Mouse (Mus musculus) kidney, embryonic 16.5 days (tissue): Measurements from ENCODE around the gene 9030612E09Rik. TPM values are rescaled to one million over a fixed set of nuclear protein-coding genes. Genes with fewer than 3 reads are reported as not detected.

ENCODE experiments used
- ATAC-seq: fragments of 200-750 bp; cut with Nextera tagmentation; 2 replicates; pipeline ENCODE4 v1.8.0; 2017; ENCODE audit warnings: moderate TSS enrichment; ENCODE audit not compliant: low FRiP score, low TSS enrichment
- H3K27ac ChIP-seq: fragments of 300-500 bp; sonication (generic); 2 replicates; pipeline ENCODE4 v1.5.1; 2014; ENCODE audit warnings: low read length
- H3K27me3 ChIP-seq: fragments of 300-500 bp; sonication (generic); 2 replicates; pipeline ENCODE4 v1.6.1; 2014; ENCODE audit warnings: low read length, control low read depth, mixed read lengths; ENCODE audit not compliant: insufficient read depth
- H3K36me3 ChIP-seq: fragments of 300-500 bp; sonication (generic); 2 replicates; pipeline ENCODE4 v1.6.1; 2014; ENCODE audit warnings: low read length, control low read depth, mixed read lengths; ENCODE audit not compliant: insufficient read depth
- H3K4me1 ChIP-seq: fragments of 300-500 bp; sonication (generic); 2 replicates; pipeline ENCODE4 v1.6.1; 2014; ENCODE audit warnings: low read length, control low read depth, mixed read lengths; ENCODE audit not compliant: insufficient read depth
- H3K4me2 ChIP-seq: fragments of 300-500 bp; sonication (generic); replicated peaks from 2 replicates; pipeline ENCODE4 v1.6.1; 2014; ENCODE audit warnings: low read depth, low read length
- H3K4me3 ChIP-seq: fragments of 300-500 bp; sonication (generic); 2 replicates; pipeline ENCODE4 v1.5.1; 2014; ENCODE audit warnings: mild to moderate bottlenecking, low read length
- H3K9ac ChIP-seq: fragments of 300-500 bp; sonication (generic); replicated peaks from 2 replicates; pipeline ENCODE4 v1.6.1; 2014; ENCODE audit warnings: low read length
- H3K9me3 ChIP-seq: fragments of 300-500 bp; sonication (generic); 2 replicates; pipeline ENCODE4 v1.6.1; 2016; ENCODE audit warnings: low read length, control low read depth
- WGBS: fragments of 180-500 bp; shearing (Covaris S2); extraction: QIAGEN DNeasy Blood & Tissue Kit; methylation state at CpG from one replicate; pipeline ENCODE4 v1.1.7; 2014; 5-methylcytosine and 5-hydroxymethylcytosine counted together
- polyA plus RNA-seq: library from polyadenylated mRNA; unstranded; fragments of >200 nt; fragmentation: Nextera tagmentation; extraction: Ambion mirVana; gene quantifications from 2 replicates; pipeline ENCODE4 v1.2.1, GENCODE M21; 2015

Gene 9030612E09Rik
- polyA plus RNA-seq, 1 experiment from 2014 or later = 0.60 TPM

- Histone ChIP-seq H3K4me2 (no peak overlapping the region), H3K36me3 (no peaks in the 10 kb centered on the region), H3K27ac (no peak overlapping the region), H3K4me1 (0 out of 2 replicates have a peak, but pooled peaks cover 2% of the 10 kb centered on the region), H3K4me3 (no peak overlapping the region), H3K9me3 (peaks cover 6% of the 10 kb centered on the region), H3K27me3 (peaks cover 9% of the 10 kb centered on the region), H3K9ac (no peak overlapping the region)
- 98% methylated on average over 2 of the region's 2 CpGs for WGBS
- no peak for ATAC-seq
Measured at GRCm38 (mm10) chr10:43164406-43164805, 10.1 kb upstream of the 9030612E09Rik start.

DNA sequence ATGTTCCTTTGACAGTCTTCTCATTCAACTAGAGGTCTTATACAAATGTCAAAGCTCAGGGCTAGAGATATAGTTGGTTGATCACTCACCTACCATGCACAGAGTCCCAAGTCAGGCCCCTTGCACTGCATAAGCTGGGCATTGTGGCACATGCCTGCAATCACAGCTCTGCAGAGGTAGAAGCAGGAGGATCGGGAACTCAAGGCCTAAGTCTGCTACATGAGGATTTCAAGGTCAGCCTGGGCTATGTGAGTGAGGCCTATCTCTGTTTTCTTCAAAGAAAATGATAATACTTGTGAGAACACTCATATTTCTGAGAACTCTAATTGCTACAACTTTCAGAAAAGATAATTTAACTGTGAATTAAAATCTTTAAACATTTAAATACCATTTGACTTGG is 8.4 kb upstream of the 9030612E09Rik start:
- Histone ChIP-seq H3K9ac (no peak overlapping the region), H3K27me3 (peaks cover 19% of the 10 kb centered on the region), H3K4me3 (no peak overlapping the region), H3K36me3 (no peaks in the 10 kb centered on the region), H3K9me3 (peaks cover 6% of the 10 kb centered on the region), H3K4me1 (peaks cover 9% of the 10 kb centered on the region), H3K4me2 (no peak overlapping the region), H3K27ac (no peak overlapping the region)
- 83% methylated on average over 1 of the region's 1 CpGs for WGBS
- ATAC-seq = no peak

GRCm38 (mm10) chr10:43166817-43167216 is 7.7 kb upstream of the 9030612E09Rik start:
- no peak for ATAC-seq
- 89% methylated on average over 3 of the region's 3 CpGs for WGBS

GRCm38 (mm10) chr10:43168847-43169246 is 5.7 kb upstream of the 9030612E09Rik start:
- H3K4me2 ChIP-seq = no peak overlapping the region
- H3K4me1 ChIP-seq = peaks cover 18% of the 10 kb centered on the region
- peaks cover 2% of the 10 kb centered on the region; the same call in 1 of the 2 replicates for H3K9me3 ChIP-seq
- no peak overlapping the region for H3K9ac ChIP-seq
- H3K27me3 ChIP-seq = peaks cover 28% of the 10 kb centered on the region
- H3K4me3 ChIP-seq = no peak overlapping the region
- WGBS = 66% methylated on average over 7 of the region's 7 CpGs
- no peaks in the 10 kb centered on the region for H3K36me3 ChIP-seq
- ATAC-seq = no peak
- H3K27ac ChIP-seq = no peak overlapping the region

More at GRCm38 (mm10) chr10:43166817-43167216, 7.7 kb upstream of the 9030612E09Rik start:
- Histone ChIP-seq H3K4me1 (peaks cover 11% of the 10 kb centered on the region), H3K27ac (no peak overlapping the region), H3K4me2 (no peak overlapping the region), H3K27me3 (peaks cover 22% of the 10 kb centered on the region), H3K36me3 (no peaks in the 10 kb centered on the region), H3K4me3 (no peak overlapping the region), H3K9me3 (peaks cover 6% of the 10 kb centered on the region), H3K9ac (no peak overlapping the region)

DNA sequence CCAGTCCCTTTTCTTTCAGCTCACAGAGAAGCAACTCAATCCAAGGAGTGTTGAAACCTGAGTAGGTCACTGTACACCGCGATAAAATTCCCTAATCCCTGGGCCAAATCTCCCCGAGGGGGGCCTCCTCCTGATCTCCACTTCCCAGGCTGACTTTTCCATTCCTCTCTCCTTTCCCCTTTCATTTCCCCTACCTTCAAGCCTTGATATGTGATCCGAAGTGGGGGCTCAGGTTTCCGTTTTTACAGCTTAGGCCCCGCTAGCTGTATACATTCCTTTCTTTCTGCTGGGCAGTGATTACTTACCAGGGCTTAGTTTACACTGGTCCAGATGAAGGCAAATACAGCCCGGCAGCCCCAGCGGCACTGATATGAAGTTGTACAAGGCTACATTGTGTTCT is 3.4 kb upstream of the 9030612E09Rik start:
- Histone ChIP-seq H3K36me3 (no peaks in the 10 kb centered on the region), H3K4me2 (peak overlapping the region; percentile 40), H3K4me1 (peaks cover 26% of the 10 kb centered on the region), H3K27ac (no peak overlapping the region), H3K27me3 (peaks cover 43% of the 10 kb centered on the region), H3K9me3 (peaks cover 2% of the 10 kb centered on the region; the same call in 1 of the 2 replicates), H3K4me3 (peak overlapping the region; percentile 16), H3K9ac (no peak overlapping the region)
- 5% methylated on average over 8 of the region's 8 CpGs for WGBS
- peak; percentile 32; the same call in 1 of the 2 replicates for ATAC-seq

GRCm38 (mm10) chr10:43172066-43172465 is 2.4 kb upstream of the 9030612E09Rik start:
- Histone ChIP-seq H3K4me3 (peak overlapping the region; percentile 63), H3K27me3 (peaks cover 44% of the 10 kb centered on the region)
- WGBS = 3% methylated on average over 7 of the region's 7 CpGs

GRCm38 (mm10) chr10:43172554-43172953 is 1.9 kb upstream of the 9030612E09Rik start:
- ATAC-seq = no peak
- H3K9ac ChIP-seq = peak overlapping the region; percentile 68
- no peaks in the 10 kb centered on the region for H3K9me3 ChIP-seq
- peak overlapping the region; percentile 63 for H3K4me3 ChIP-seq
- H3K4me2 ChIP-seq = peak overlapping the region; percentile 98
- no peaks in the 10 kb centered on the region for H3K36me3 ChIP-seq
- H3K27ac ChIP-seq = no peak overlapping the region
- H3K4me1 ChIP-seq = peaks cover 26% of the 10 kb centered on the region
- peaks cover 46% of the 10 kb centered on the region for H3K27me3 ChIP-seq
- WGBS = 4% methylated on average over 8 of the region's 8 CpGs

More at GRCm38 (mm10) chr10:43172066-43172465, 2.4 kb upstream of the 9030612E09Rik start:
- peak overlapping the region; percentile 98 for H3K4me2 ChIP-seq
- no peak for ATAC-seq
- no peak overlapping the region for H3K9ac ChIP-seq
- no peaks in the 10 kb centered on the region for H3K9me3 ChIP-seq
- no peak overlapping the region for H3K27ac ChIP-seq
- peaks cover 26% of the 10 kb centered on the region for H3K4me1 ChIP-seq
- H3K36me3 ChIP-seq = no peaks in the 10 kb centered on the region

DNA sequence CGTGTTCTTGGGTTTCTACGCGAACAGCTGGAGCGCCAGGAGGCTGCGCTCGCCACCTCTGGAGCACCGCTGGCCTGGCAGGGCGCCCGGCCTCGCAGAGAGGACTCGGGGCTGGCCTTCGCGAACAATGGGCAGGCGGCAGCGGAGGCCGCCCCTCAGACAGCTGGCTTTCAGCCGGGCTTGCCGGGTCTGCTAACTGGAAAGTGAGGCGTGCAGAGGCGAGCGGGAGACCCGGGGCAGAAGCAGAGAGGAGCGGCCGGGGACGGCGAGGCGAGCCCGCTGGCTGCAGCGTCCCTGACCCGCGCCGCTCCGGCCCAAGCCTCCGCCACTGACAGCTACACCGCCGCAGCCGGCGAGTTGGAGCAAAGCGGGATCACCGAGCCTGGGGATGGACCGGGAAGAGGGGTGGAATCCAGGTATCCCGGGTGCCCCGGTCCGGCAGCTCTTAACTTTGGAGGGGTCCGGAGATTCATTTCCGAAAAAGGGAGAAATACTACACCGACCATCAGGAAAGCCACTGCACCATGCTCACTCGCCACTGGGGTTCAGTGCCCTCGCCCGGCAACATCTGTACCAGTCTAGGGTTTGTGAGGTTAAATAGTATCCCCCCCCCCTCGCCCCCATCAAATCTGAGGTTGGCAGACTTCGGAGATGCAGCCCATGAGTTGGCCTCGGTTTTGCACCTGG is 1.2 kb upstream of the 9030612E09Rik start:
- H3K27me3 ChIP-seq = peaks cover 44% of the 10 kb centered on the region
- no peaks in the 10 kb centered on the region for H3K36me3 ChIP-seq
- WGBS = under 1% methylated on average over 53 of the region's 53 CpGs
- H3K9me3 ChIP-seq = no peaks in the 10 kb centered on the region
- peak overlapping the region; percentile 63 for H3K4me3 ChIP-seq
- peak overlapping the region; percentile 98 for H3K4me2 ChIP-seq
- no peak overlapping the region for H3K27ac ChIP-seq
- peaks cover 24% of the 10 kb centered on the region for H3K4me1 ChIP-seq
- peak overlapping the region; percentile 68 for H3K9ac ChIP-seq
- ATAC-seq = peak; percentile 56

GRCm38 (mm10) chr10:43173828-43174325 is 627 bp upstream of the 9030612E09Rik start:
- peak overlapping the region; percentile 68 for H3K9ac ChIP-seq
- peaks cover 24% of the 10 kb centered on the region for H3K4me1 ChIP-seq
- no peaks in the 10 kb centered on the region for H3K36me3 ChIP-seq
- peaks cover 46% of the 10 kb centered on the region for H3K27me3 ChIP-seq
- no peak overlapping the region for H3K27ac ChIP-seq
- WGBS = under 1% methylated on average over 22 of the region's 38 CpGs
- H3K4me3 ChIP-seq = peak overlapping the region; percentile 63
- ATAC-seq = 0 out of 2 replicates have a peak, but pooled peaks have one; percentile 39
- no peaks in the 10 kb centered on the region for H3K9me3 ChIP-seq
- peak overlapping the region; percentile 98 for H3K4me2 ChIP-seq

DNA sequence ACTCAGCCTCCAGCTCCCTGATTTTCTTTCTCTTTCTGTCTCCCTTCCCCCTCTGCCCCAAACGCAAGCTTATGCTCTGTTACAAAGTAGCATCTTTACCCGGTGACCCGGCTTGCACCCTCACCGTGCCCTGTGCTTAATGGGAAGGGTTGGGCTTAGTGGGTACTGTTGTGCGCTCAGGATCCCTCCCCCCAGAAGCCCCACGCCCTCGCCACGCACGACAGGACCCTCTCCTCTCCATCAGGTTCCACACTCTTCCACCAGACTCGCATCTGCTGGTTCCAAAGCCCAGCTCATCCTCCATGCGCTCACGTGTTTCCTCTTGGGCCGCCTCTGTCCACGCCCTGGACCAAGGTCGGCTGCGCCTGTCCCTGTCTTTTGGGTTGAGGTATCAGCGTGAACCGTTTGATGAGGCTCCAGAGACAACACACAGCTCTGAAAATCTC is 675 bp downstream of the 9030612E09Rik start:
- Histone ChIP-seq H3K4me3 (peak overlapping the region; percentile 63), H3K27ac (peak overlapping the region; percentile 53; the same call in 1 of the 2 replicates), H3K27me3 (peaks cover 42% of the 10 kb centered on the region), H3K9ac (peak overlapping the region; percentile 68), H3K9me3 (no peaks in the 10 kb centered on the region), H3K36me3 (no peaks in the 10 kb centered on the region), H3K4me2 (peak overlapping the region; percentile 98), H3K4me1 (peaks cover 24% of the 10 kb centered on the region)
- ATAC-seq = peak; percentile 25; the same call in 1 of the 2 replicates
- WGBS = 2% methylated on average over 18 of the region's 18 CpGs
